Comparison of ENCODE assay signal across 12 mouse cellular contexts in genomic region chr8:10665821-10666283, GRCm38 (mm10).
DNase-seq lines count a peak whose midpoint lies in the region; ATAC-seq and TF ChIP-seq lines count a peak whose summit lies in the region.
"Had no signal": no experiment of that assay in that cellular context is flagged by ENCODE, and none has a peak within 500 bp of the region (broad histone marks: within the 10 kb centered on the region; RNA-seq: fewer than 3 reads in every experiment).

No protein-coding gene starts in this region.

- no peak for ATAC-seq in kidney, embryonic 15.5 days (replicated peaks; ENCODE audit: low FRiP score)
- ATAC-seq in forebrain, embryonic 12.5 days (ENCODE audit: low FRiP score) = peak; percentile 81
- ATAC-seq in midbrain, embryonic 12.5 days (ENCODE audit: low FRiP score, low read depth) = peak; percentile 62
- ATAC-seq in liver, embryonic 12.5 days = no peak

- TF ChIP-seq POLR2A in ES-Bruce4 (IDR thresholded peaks at IDR 0.05; ENCODE audit: insufficient read depth, low read length) = no peak

- H3K27ac ChIP-seq in kidney, embryonic 15.5 days = 0 out of 2 replicates have a peak overlapping the region, but pooled peaks have one; percentile 2
- H3K27ac ChIP-seq in ES-Bruce4 (ENCODE audit: insufficient read depth, low read length) = peak overlapping the region; percentile 47
- H3K27ac ChIP-seq in forebrain, embryonic 12.5 days = peak overlapping the region; percentile 16; the same call in 1 of the 2 replicates
- H3K27ac ChIP-seq in midbrain, embryonic 12.5 days (replicated peaks) = peak overlapping the region; percentile 30; the same call in 1 of the 2 replicates
- H3K27ac ChIP-seq in liver, embryonic 12.5 days = no peak overlapping the region

- TF ChIP-seq EP300 in ES-Bruce4 (IDR thresholded peaks at IDR 0.05; ENCODE audit: insufficient read depth, low read depth, low read length) = 0 out of 2 replicates have a peak, but pooled peaks have one; percentile 15

- H3K4me2 ChIP-seq in kidney, embryonic 15.5 days = no peak overlapping the region
- no peak overlapping the region; the same call in 1 of the 2 replicates for H3K4me2 ChIP-seq in forebrain, embryonic 12.5 days
- no peak overlapping the region for H3K4me2 ChIP-seq in midbrain, embryonic 12.5 days (replicated peaks)
- H3K4me2 ChIP-seq in liver, embryonic 12.5 days = no peak overlapping the region
- H3K4me2 ChIP-seq: heart, embryonic 12.5 days had no signal

- H3K9ac ChIP-seq in kidney, embryonic 15.5 days = no peak overlapping the region
- H3K9ac ChIP-seq in ES-Bruce4 (ENCODE audit: low read depth, poor library complexity, severe bottlenecking) = no peak overlapping the region
- H3K9ac ChIP-seq in forebrain, embryonic 12.5 days = no peak overlapping the region
- no peak overlapping the region for H3K9ac ChIP-seq in midbrain, embryonic 12.5 days (replicated peaks)
- no peak overlapping the region for H3K9ac ChIP-seq in liver, embryonic 12.5 days
- H3K9ac ChIP-seq: heart, embryonic 12.5 days had no signal

- TF ChIP-seq CTCF in ES-Bruce4 (IDR thresholded peaks at IDR 0.05; ENCODE audit: low read depth, low read length) = no peak

- H3K4me1 ChIP-seq in kidney, embryonic 15.5 days = peaks cover 17% of the 10 kb centered on the region
- peaks cover 3% of the 10 kb centered on the region for H3K4me1 ChIP-seq in ES-Bruce4 (ENCODE audit: control insufficient read depth, insufficient read depth, low read length)
- H3K4me1 ChIP-seq in forebrain, embryonic 12.5 days = peaks cover 30% of the 10 kb centered on the region
- peaks cover 34% of the 10 kb centered on the region for H3K4me1 ChIP-seq in midbrain, embryonic 12.5 days
- peaks cover 8% of the 10 kb centered on the region; the same call in 1 of the 2 replicates for H3K4me1 ChIP-seq in liver, embryonic 12.5 days

- no peaks in the 10 kb centered on the region for H3K9me3 ChIP-seq in kidney, embryonic 15.5 days (replicated peaks)
- peaks cover 28% of the 10 kb centered on the region for H3K9me3 ChIP-seq in ES-Bruce4 (replicated peaks; ENCODE audit: control insufficient read depth, insufficient read depth, low read length, poor library complexity, severe bottlenecking)
- H3K9me3 ChIP-seq in forebrain, embryonic 12.5 days = no peaks in the 10 kb centered on the region
- no peaks in the 10 kb centered on the region for H3K9me3 ChIP-seq in midbrain, embryonic 12.5 days
- no peaks in the 10 kb centered on the region for H3K9me3 ChIP-seq in liver, embryonic 12.5 days (replicated peaks)

- H3K36me3 ChIP-seq in kidney, embryonic 15.5 days = no peaks in the 10 kb centered on the region
- no peaks in the 10 kb centered on the region for H3K36me3 ChIP-seq in ES-Bruce4 (ENCODE audit: control insufficient read depth, insufficient read depth, low read length, poor library complexity, severe bottlenecking)
- H3K36me3 ChIP-seq in forebrain, embryonic 12.5 days (replicated peaks) = no peaks in the 10 kb centered on the region
- H3K36me3 ChIP-seq in midbrain, embryonic 12.5 days = no peaks in the 10 kb centered on the region
- no peaks in the 10 kb centered on the region for H3K36me3 ChIP-seq in liver, embryonic 12.5 days
- H3K36me3 ChIP-seq: heart, embryonic 12.5 days had no signal

- H3K4me3 ChIP-seq in kidney, embryonic 15.5 days (replicated peaks) = no peak overlapping the region
- H3K4me3 ChIP-seq in ES-Bruce4 (ENCODE audit: low read depth, low read length) = no peak overlapping the region
- H3K4me3 ChIP-seq in forebrain, embryonic 12.5 days (replicated peaks) = no peak overlapping the region
- no peak overlapping the region for H3K4me3 ChIP-seq in midbrain, embryonic 12.5 days
- no peak overlapping the region for H3K4me3 ChIP-seq in liver, embryonic 12.5 days
- H3K4me3 ChIP-seq: heart, embryonic 12.5 days had no signal

- DNase-seq in kidney, adult 9 months = no peak
- DNase-seq in left cerebral cortex, adult 18-20 months (ENCODE audit: low spot score in 2 of 2) = no peak
- no peak for DNase-seq in cerebellum, adult 9-10 months
- DNase-seq: adrenal gland, adult 2 months; cerebellum, adult 9-11 months had no signal

- WGBS in kidney, embryonic 15.5 days = 40% methylated on average over 4 of the region's 4 CpGs
- 2% methylated on average over 4 of the region's 4 CpGs for WGBS in forebrain, embryonic 12.5 days
- WGBS in midbrain, embryonic 12.5 days = 9% methylated on average over 4 of the region's 4 CpGs
- WGBS in liver, embryonic 12.5 days (ENCODE audit: insufficient replicate concordance) = 28% methylated on average over 4 of the region's 4 CpGs

- H3K27me3 ChIP-seq in kidney, embryonic 15.5 days = no peaks in the 10 kb centered on the region
- H3K27me3 ChIP-seq in ES-Bruce4 (ENCODE audit: control insufficient read depth, insufficient read depth, low read length, poor library complexity, severe bottlenecking) = peaks cover 1% of the 10 kb centered on the region; the same call in 1 of the 2 replicates
- peaks cover 13% of the 10 kb centered on the region; the same call in 1 of the 2 replicates for H3K27me3 ChIP-seq in forebrain, embryonic 12.5 days
- no peaks in the 10 kb centered on the region for H3K27me3 ChIP-seq in midbrain, embryonic 12.5 days
- H3K27me3 ChIP-seq in liver, embryonic 12.5 days (replicated peaks) = no peaks in the 10 kb centered on the region; the same call in 1 of the 2 replicates
- H3K27me3 ChIP-seq: CH12.LX; heart, embryonic 12.5 days had no signal

Comparison
In these comparisons a context has a peak if more than half of its experiments do, and no peak if none do; other contexts are left out.
1. ATAC-seq: peak in forebrain, embryonic 12.5 days (single experiment) and midbrain, embryonic 12.5 days (single experiment); none in kidney, embryonic 15.5 days (single experiment) and liver, embryonic 12.5 days (single experiment).